Mouse (Mus musculus): ENCODE measurements at regions not wholly inside any gene's neighbourhood (a gene's known extent, or its start where the extent isn't known, plus 50 kb on each side); places are given as distances from the start of the nearest gene placed in this dataset.

DNA sequence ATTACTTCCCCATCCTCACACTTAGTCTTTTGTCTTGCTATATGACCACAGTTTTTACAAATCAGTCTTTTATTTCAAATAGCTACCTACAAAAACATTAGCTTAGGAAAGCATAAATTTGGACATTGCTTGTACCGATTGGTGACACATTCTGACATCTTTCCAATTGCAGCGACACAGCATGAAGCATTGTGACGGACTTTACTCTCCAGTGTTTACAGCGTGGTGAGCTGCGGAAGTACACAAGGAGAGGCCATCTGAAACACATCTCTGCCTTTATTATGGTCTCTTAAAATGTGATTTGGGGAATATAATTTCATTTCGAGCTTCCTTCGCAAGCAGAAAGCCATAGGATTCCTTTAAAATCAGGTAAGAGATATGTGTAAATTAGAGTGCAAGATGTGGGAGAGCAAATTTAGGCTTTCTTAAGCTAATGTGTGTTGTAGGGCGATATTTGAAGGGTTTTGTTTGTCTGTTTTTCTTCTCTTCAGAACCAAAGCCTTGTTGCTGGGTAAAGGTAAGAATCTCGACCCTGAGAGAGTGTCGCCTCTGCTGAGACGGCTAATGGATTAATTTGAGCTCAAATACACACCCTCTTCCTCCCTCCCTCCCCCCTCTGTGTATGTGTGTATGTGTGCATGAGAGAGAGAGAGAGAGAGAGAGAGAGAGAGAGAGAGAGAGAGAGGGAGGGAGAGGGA is 126.3 kb upstream of the Med14 start:
- TF ChIP-seq CTCF (conservative IDR thresholded peaks at IDR 0.05; ENCODE audit: insufficient read depth, insufficient read length, low read depth, low read length), result no peak
- TF ChIP-seq POLR2A (IDR thresholded peaks at IDR 0.05; ENCODE audit: low read depth, low read length), result no peak

Data from kidney, adult 2 months (tissue).